Comparison of ENCODE assay signal across 8 mouse cellular contexts in genomic region chr8:60984260-60985010, GRCm38 (mm10). TPM values are rescaled to one million over a fixed set of nuclear protein-coding genes. Genes with fewer than 3 reads are reported as not detected.
A peak's percentile ranks its signal among the peaks of the same experiment; 100 is the strongest.
DNase-seq lines count a peak whose midpoint lies in the region; ATAC-seq and TF ChIP-seq lines count a peak whose summit lies in the region.
"Not testable (repeated sequence)": the region's sequence is repeated elsewhere in the genome, so short reads cannot be mapped to it uniquely, and the experiment has no call there.

No protein-coding gene starts in this region.

- H3K9ac ChIP-seq in embryonic facial prominence, embryonic 14.5 days (ENCODE audit: low read depth, low read length); forebrain, postnatal 0 days; heart, embryonic 15.5 days; neural tube, embryonic 14.5 days (replicated peaks; ENCODE audit: low read depth, low read length): not testable (repeated sequence)
- peak overlapping the region; percentile 89 for H3K9ac ChIP-seq in liver, embryonic 14.5 days (replicated peaks)

- not testable (repeated sequence) for H3K9me3 ChIP-seq in E14TG2a.4 (ENCODE audit: low read length); embryonic facial prominence, embryonic 14.5 days (ENCODE audit: control insufficient read depth, low read length); forebrain, postnatal 0 days (ENCODE audit: low read length); heart, embryonic 15.5 days (replicated peaks); liver, embryonic 14.5 days (ENCODE audit: control insufficient read depth, low read length); neural tube, embryonic 14.5 days (ENCODE audit: control insufficient read depth, low read length)

- H3K4me3 ChIP-seq in E14TG2a.4 (replicated peaks; ENCODE audit: low read length), result peak overlapping the region; percentile 95; the same call in 1 of the 2 replicates
- H3K4me3 ChIP-seq in embryonic facial prominence, embryonic 14.5 days (ENCODE audit: low read depth, low read length); heart, embryonic 15.5 days; neural tube, embryonic 14.5 days (ENCODE audit: low read depth, low read length): not testable (repeated sequence)
- peak overlapping the region; percentile 87 for H3K4me3 ChIP-seq in forebrain, postnatal 0 days (ENCODE audit: low read depth, low read length)
- peak overlapping the region; percentile 79 for H3K4me3 ChIP-seq in layer of hippocampus, adult 2 months
- peak overlapping the region in 1 of 2 experiments; percentile 99; a peak in 3 of 4 replicates for H3K4me3 ChIP-seq in liver, embryonic 14.5 days (ENCODE audit: insufficient read depth in 1 of 2, low read depth in 2 of 2, low read length in 2 of 2)
- peak overlapping the region; percentile 64; the same call in 1 of the 2 replicates for H3K4me3 ChIP-seq in macrophage (ENCODE audit: inconsistent target)

- peaks cover 32% of the 10 kb centered on the region for H3K79me2 ChIP-seq in macrophage (ENCODE audit: inconsistent target)

- H3K4me1 ChIP-seq in E14TG2a.4 (replicated peaks; ENCODE audit: low read depth, low read length), result peaks cover 21% of the 10 kb centered on the region
- not testable (repeated sequence) for H3K4me1 ChIP-seq in embryonic facial prominence, embryonic 14.5 days (ENCODE audit: control insufficient read depth, insufficient read depth, low read length); forebrain, postnatal 0 days (ENCODE audit: insufficient read depth); heart, embryonic 15.5 days (replicated peaks); neural tube, embryonic 14.5 days (ENCODE audit: control insufficient read depth, insufficient read depth, low read length)
- peaks cover 5 to 11% of the 10 kb centered on the region in 2 experiments for H3K4me1 ChIP-seq in liver, embryonic 14.5 days (replicated peaks; ENCODE audit: control insufficient read depth in 2 of 2, insufficient read depth in 2 of 2, low read length in 1 of 2)

- H3K27ac ChIP-seq in embryonic facial prominence, embryonic 14.5 days (replicated peaks; ENCODE audit: low read depth, low read length); forebrain, postnatal 0 days (ENCODE audit: low read depth, low read length); macrophage; neural tube, embryonic 14.5 days (ENCODE audit: low read depth, low read length): not testable (repeated sequence)
- peak overlapping the region; percentile 94; the same call in 1 of the 2 replicates for H3K27ac ChIP-seq in heart, embryonic 15.5 days
- H3K27ac ChIP-seq in layer of hippocampus, adult 2 months, result peak overlapping the region; percentile 92
- peak overlapping the region; percentile 97 for H3K27ac ChIP-seq in liver, embryonic 14.5 days

- TF ChIP-seq CTCF in E14TG2a.4 (conservative IDR thresholded peaks at IDR 0.05; ENCODE audit: low read length); forebrain, postnatal 0 days (IDR thresholded peaks at IDR 0.05; ENCODE audit: low read depth); layer of hippocampus, adult 2 months (conservative IDR thresholded peaks at IDR 0.05); liver, embryonic 14.5 days (IDR thresholded peaks at IDR 0.05; ENCODE audit: low read depth): not testable (repeated sequence)

- H3K27me3 ChIP-seq in E14TG2a.4 (ENCODE audit: insufficient read depth, low read length); embryonic facial prominence, embryonic 14.5 days (replicated peaks; ENCODE audit: control insufficient read depth, insufficient read depth, low read length); forebrain, postnatal 0 days (ENCODE audit: insufficient read depth, low read length); heart, embryonic 15.5 days; liver, embryonic 14.5 days (ENCODE audit: control insufficient read depth, insufficient read depth, low read length); neural tube, embryonic 14.5 days (ENCODE audit: control insufficient read depth, insufficient read depth, low read length): not testable (repeated sequence)

- TF ChIP-seq EP300 in liver, embryonic 14.5 days (IDR thresholded peaks at IDR 0.05; ENCODE audit: low read depth), result peak; percentile 47; the same call in 1 of the 2 replicates

- ATAC-seq in embryonic facial prominence, embryonic 14.5 days (ENCODE audit: low read depth); forebrain, postnatal 0 days; heart, embryonic 15.5 days (replicated peaks; ENCODE audit: insufficient number of reproducible peaks, insufficient read depth, low FRiP score, low read depth); liver, embryonic 14.5 days (ENCODE audit: insufficient read depth); neural tube, embryonic 14.5 days (ENCODE audit: low read depth): not testable (repeated sequence)

- peak overlapping the region; percentile 95; the same call in 1 of the 2 replicates for H3K4me2 ChIP-seq in embryonic facial prominence, embryonic 14.5 days (ENCODE audit: low read depth, low read length)
- H3K4me2 ChIP-seq in forebrain, postnatal 0 days (ENCODE audit: low read depth), result peak overlapping the region; percentile 98
- peak overlapping the region; percentile 87 for H3K4me2 ChIP-seq in heart, embryonic 15.5 days
- H3K4me2 ChIP-seq in liver, embryonic 14.5 days (ENCODE audit: low read depth), result peak overlapping the region; percentile 97
- peak overlapping the region; percentile 81 for H3K4me2 ChIP-seq in neural tube, embryonic 14.5 days (ENCODE audit: low read depth, low read length)

- not testable (repeated sequence) for H3K36me3 ChIP-seq in E14TG2a.4 (ENCODE audit: insufficient read depth, low read length); embryonic facial prominence, embryonic 14.5 days (ENCODE audit: control insufficient read depth, insufficient read depth, low read length); forebrain, postnatal 0 days (ENCODE audit: insufficient read depth); heart, embryonic 15.5 days; liver, embryonic 14.5 days (replicated peaks; ENCODE audit: control insufficient read depth, insufficient read depth, low read depth); macrophage (ENCODE audit: inconsistent target); neural tube, embryonic 14.5 days (ENCODE audit: control insufficient read depth, insufficient read depth, low read length)

- WGBS in embryonic facial prominence, embryonic 14.5 days, result 87% methylated on average over 17 of the region's 17 CpGs
- 92% methylated on average over 17 of the region's 17 CpGs for WGBS in forebrain, postnatal 0 days
- 73% methylated on average over 17 of the region's 17 CpGs for WGBS in heart, embryonic 15.5 days
- WGBS in liver, embryonic 14.5 days (ENCODE audit: insufficient replicate concordance), result 75% methylated on average over 17 of the region's 17 CpGs
- 97% methylated on average over 14 of the region's 17 CpGs for WGBS in macrophage (ENCODE audit: missing documents)
- 85% methylated on average over 17 of the region's 17 CpGs for WGBS in neural tube, embryonic 14.5 days

- DNase-seq in embryonic facial prominence, embryonic 14.5 days (ENCODE audit: low spot score); forebrain, postnatal 0 days; layer of hippocampus, adult 2 months (ENCODE audit: low spot score in 2 of 2); liver, embryonic 14.5 days (ENCODE audit: low read depth in 3 of 3, low spot score in 3 of 3): not testable (repeated sequence)

RNA-seq across cellular contexts. Expression of gene Clcn3, which starts 1.3 kb away (rescaled TPM):
- polyA plus RNA-seq in embryonic facial prominence, embryonic 14.5 days (2014; fragmentation: Nextera tagmentation; extraction: Ambion mirVana), result 16.9 and 18.2 TPM in 2 replicates
- total RNA-seq in forebrain, postnatal 0 days (2014; rRNA removed), result 98.0 and 109 TPM in 2 replicates
- 56.0 and 74.4 TPM in 2 replicates for polyA plus RNA-seq in forebrain, postnatal 0 days (2015; fragmentation: Nextera tagmentation; extraction: Ambion mirVana)
- 19.1 and 20.8 TPM in 2 replicates for polyA plus RNA-seq in heart, embryonic 15.5 days (2015; fragmentation: Nextera tagmentation; extraction: Ambion mirVana)
- total RNA-seq in layer of hippocampus, adult 2 months (2021), result 100 to 1,000 TPM; 121 to 123 TPM
- polyA plus RNA-seq in liver, embryonic 14.5 days (2012; rRNA removed), result 19.2 and 28.1 TPM in 2 replicates
- polyA plus RNA-seq in liver, embryonic 14.5 days (2014; fragmentation: Nextera tagmentation; extraction: Ambion mirVana), result 34.6 and 38.2 TPM in 2 replicates
- total RNA-seq in macrophage (2018; cell fraction: chromatin; rRNA removed), result 10 to 100 TPM in 23 of 26 experiments, 1 to 10 TPM in 3; 4.0 to 78.7 (median 48.6) TPM
- 10 to 100 TPM; 10.3 to 31.5 (median 20.2) TPM for total RNA-seq in macrophage (2018; cell fraction: cytosol; rRNA removed)
- total RNA-seq in macrophage (2018; cell fraction: nucleus; rRNA removed), result 10 to 100 TPM; 13.1 to 88.6 (median 45.4) TPM
- 12.2 to 17.5 TPM (median 14.6 TPM) in 3 replicates for polyA plus RNA-seq in macrophage (2018)
- 80.7 and 90.1 TPM in 2 replicates for polyA plus RNA-seq in neural tube, embryonic 14.5 days (2014; fragmentation: Nextera tagmentation; extraction: Ambion mirVana)

RNA-seq across cellular contexts. Expression of gene Nek1, which starts 8.6 kb away (rescaled TPM):
- polyA plus RNA-seq in embryonic facial prominence, embryonic 14.5 days (2014; fragmentation: Nextera tagmentation; extraction: Ambion mirVana), result 23.0 and 23.3 TPM in 2 replicates
- 18.0 and 18.4 TPM in 2 replicates for total RNA-seq in forebrain, postnatal 0 days (2014; rRNA removed)
- 11.6 and 19.5 TPM in 2 replicates for polyA plus RNA-seq in forebrain, postnatal 0 days (2015; fragmentation: Nextera tagmentation; extraction: Ambion mirVana)
- polyA plus RNA-seq in heart, embryonic 15.5 days (2015; fragmentation: Nextera tagmentation; extraction: Ambion mirVana), result 11.9 and 13.0 TPM in 2 replicates
- 10 to 100 TPM; 24.5 to 30.5 TPM for total RNA-seq in layer of hippocampus, adult 2 months (2021)
- 1.5 and 2.6 TPM in 2 replicates for polyA plus RNA-seq in liver, embryonic 14.5 days (2012; rRNA removed)
- 6.7 and 8.5 TPM in 2 replicates for polyA plus RNA-seq in liver, embryonic 14.5 days (2014; fragmentation: Nextera tagmentation; extraction: Ambion mirVana)
- total RNA-seq in macrophage (2018; cell fraction: chromatin; rRNA removed), result 10 to 100 TPM in 22 of 26 experiments, 1 to 10 TPM in 4; 4.1 to 43.3 (median 29.6) TPM
- total RNA-seq in macrophage (2018; cell fraction: cytosol; rRNA removed), result 1 to 10 TPM; 3.4 to 8.3 (median 6.2) TPM
- 10 to 100 TPM in 16 of 26 experiments, 1 to 10 TPM in 10; 3.6 to 23.7 (median 12.8) TPM for total RNA-seq in macrophage (2018; cell fraction: nucleus; rRNA removed)
- 3.4 to 5.1 TPM (median 4.6 TPM) in 3 replicates for polyA plus RNA-seq in macrophage (2018)
- 33.0 and 42.9 TPM in 2 replicates for polyA plus RNA-seq in neural tube, embryonic 14.5 days (2014; fragmentation: Nextera tagmentation; extraction: Ambion mirVana)
